Mouse (Mus musculus): ENCODE measurements at regions not wholly inside any gene's neighbourhood (a gene's known extent, or its start where the extent isn't known, plus 50 kb on each side); places are given as distances from the start of the nearest gene placed in this dataset.

DNA sequence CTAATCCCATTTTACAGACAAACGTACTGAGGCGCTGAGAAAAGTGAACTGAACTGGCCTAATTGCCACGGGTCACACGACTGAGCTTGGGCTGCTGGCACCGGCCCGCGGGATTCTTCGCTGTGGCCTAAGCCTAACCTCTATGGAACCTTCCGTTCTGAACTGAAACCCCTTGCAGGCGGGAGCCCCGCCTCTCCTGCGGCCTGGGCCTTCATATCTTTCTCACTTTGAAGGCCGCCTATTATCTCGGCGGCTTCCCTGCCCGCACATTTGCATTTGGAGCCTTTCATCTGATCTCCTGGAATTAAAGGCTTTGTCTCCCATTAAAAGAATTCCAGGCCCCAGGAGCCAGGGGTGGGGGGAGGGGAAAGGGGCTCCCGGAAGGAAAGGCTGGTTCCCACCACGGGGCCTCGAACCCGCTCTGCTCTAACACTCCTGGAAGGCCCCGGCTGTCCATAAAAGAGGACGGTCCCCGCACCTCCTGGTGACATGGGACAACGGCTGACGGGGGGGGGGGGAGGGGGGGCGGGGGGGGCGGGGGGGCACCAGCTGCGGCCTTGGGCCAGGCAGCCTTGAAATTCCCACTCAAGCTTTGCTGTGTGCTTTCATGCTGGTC, 122.9 kb upstream of the Pja1 start:
- no peak for DNase-seq (ENCODE audit: low read depth, low spot score)

DNA sequence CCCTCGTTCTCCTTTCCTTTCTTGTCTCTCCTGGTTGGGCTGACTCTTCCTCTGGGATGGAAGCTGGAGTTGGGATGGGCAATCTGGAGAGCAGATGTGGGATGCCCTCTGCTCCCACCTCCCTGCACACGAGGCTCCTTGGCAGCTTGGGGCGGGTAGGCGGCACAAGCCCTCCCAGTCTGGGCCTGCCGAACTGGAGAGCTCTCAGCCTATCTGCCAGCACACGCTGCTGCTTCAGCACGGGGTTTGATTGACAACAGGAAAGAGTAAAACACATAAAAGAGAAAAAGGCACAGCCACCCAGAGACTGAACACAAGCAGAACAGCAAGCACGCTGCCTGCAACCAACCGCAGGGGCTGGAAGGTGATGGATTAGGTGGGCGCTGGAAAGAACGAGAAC, 121.9 kb upstream of the Pja1 start:
- DNase-seq (ENCODE audit: low read depth, low spot score) = peak; percentile 29

DNA sequence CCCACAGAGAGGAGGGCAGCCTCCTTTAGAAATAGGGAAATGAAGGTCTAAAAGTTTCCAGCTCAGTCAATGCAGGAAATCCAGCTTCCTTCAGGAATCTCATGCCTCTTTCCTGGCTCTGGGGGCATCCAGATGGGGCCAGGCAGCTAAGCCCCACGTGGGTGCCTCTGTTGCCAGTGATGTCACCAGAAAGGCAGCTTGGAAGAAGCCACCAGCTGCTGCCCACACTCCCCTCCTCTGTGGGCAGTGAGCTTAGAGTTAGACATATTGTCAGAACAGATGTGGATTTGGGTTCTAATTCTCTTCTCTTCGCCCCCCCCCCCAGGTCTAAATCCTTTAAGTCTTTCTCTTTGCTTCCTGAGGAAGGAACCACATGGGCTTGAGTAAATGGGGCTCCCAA, 116.2 kb upstream of the Pja1 start:
- peak; percentile 23 for DNase-seq (ENCODE audit: low read depth, low spot score)

DNA sequence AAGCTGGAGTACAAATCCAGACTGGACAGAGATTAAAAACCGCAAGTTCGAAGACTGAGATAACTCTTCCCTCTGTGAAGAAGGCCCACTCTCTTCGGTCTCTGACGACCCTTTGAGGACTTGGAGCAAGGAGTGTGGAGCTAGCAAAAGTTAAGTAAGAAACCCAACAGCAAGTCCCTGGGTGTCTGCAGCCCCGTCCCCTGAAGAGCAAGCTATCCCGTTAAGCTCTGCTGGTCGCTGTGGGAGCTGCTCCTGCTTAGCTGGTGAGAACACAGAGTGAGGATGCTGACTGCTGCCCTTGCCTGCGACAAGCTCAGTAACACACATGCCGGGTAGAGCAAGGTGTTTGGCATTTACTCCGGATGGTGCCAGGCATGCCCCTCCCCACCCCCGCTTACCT, 115.2 kb upstream of the Pja1 start:
- no peak for DNase-seq (ENCODE audit: low read depth, low spot score)

DNA sequence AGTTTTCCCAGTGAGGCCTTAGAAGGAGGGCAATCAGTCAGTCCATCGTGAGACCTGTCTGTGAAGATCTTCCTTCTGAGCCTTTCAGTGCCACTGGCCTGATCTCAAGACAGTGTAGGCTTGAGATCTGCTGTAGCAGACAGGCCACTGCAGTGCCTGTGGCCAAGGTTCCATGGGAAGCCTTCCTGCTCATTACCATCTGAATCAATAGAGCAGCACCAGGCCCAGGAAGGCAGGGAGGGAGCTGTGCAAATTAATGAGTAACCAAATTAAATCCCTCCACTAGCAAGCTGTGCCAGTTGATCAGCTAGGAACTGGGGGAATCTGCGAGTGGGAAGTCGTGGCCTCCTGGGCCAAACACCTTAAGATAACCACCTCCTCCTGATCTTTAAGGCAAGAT, 114.6 kb upstream of the Pja1 start:
- DNase-seq (ENCODE audit: low read depth, low spot score) = no peak

DNA sequence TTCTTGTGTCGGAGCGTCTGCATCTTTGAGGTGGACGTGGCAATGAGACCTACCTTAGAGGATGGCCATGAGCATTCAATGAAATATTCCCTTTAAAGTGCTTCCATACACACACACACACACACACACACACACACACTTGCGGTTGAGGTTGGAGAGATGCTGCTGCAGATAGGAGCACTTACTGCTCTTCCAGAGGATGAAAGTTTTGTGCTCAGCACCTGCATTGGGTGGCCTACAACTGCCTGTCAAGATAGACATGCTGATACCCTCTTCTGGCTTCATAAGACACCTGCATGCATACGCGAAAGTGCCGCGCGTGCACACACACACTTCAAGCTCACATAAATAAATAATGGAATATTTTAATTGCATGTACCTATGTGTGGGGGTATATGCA, 111.5 kb upstream of the Pja1 start:
- no peak for DNase-seq (ENCODE audit: low read depth, low spot score)

DNA sequence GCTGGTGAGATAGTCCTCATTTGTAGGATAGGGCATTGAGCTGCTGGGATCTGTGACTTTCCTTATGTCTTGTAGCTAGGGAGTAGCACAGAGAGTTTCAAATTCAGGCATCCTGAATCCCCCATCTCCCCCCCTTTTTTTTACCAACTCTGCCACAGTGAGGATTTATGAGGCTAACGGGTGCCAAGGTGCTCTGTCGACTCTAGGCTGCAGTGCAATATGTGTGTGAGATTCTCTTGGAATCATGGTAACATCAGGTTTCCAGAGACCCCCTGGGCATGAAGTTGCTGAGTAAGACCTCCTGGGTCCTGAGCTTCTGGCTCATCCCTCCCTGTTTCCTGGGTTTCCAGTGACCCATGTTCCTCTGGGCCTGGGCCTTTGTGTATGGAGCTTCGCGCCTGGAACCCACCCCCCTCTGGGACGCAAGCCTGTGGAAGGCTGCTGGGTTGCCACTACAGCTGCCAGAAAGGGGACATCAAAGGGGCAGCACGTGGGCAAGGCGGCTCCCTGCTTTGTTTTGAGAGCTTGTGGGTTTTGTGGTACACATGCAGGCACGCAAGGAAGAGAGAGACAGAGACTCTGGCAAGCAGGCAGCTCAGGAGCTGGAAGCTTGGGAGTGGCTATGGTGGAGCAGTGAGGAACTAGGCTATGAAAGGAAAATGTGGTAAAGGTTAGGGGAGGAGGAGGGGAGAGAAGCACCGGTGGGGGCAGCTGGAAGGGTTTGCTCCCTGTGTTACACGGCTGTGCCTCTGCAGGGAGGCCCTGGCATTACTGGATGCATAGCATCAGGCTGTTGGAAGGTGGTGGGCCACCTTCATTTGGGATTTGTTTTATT, 110.8 kb upstream of the Pja1 start:
- DNase-seq (ENCODE audit: low read depth, low spot score) = no peak

DNA sequence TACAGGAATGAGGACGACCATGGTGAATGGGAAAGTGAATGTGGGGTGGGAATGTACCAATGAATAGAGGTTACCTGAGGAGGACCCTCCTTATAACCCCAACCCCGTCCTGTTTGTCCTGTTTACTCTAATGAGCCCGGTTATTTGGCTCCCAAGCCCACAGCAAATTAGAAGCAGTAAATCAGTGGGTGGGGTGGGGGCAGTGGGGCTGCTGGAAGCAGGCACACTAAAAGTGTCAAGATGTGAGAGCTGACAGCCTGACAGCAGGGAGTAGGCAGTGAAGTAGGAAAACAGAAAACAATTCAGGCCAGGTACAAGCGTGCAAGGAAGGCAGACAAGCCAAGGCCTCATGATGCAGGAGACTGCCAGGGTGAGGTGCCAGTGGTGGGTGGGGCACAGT, 108.1 kb upstream of the Pja1 start:
- no peak for DNase-seq (ENCODE audit: low read depth, low spot score)

DNA sequence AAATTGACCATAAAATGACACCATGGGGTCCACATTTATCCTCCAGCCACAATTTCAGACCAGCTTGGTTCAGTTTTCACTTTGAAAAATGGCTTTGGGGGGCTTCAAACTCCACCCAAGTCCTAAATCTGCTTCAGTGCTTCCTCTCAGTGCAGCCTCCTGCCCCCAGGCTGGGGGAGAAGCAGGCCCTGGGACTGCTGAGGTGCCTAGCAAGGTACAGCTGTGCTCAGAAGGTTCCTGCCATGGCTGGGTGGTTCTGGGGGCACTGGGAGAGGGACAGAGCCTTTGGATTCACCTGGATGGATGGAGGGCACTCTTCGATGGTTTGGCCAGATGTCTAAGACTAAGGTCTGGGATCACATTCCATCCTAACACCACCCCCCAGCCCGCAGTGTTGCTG, 107.7 kb upstream of the Pja1 start:
- DNase-seq (ENCODE audit: low read depth, low spot score) = no peak

DNA sequence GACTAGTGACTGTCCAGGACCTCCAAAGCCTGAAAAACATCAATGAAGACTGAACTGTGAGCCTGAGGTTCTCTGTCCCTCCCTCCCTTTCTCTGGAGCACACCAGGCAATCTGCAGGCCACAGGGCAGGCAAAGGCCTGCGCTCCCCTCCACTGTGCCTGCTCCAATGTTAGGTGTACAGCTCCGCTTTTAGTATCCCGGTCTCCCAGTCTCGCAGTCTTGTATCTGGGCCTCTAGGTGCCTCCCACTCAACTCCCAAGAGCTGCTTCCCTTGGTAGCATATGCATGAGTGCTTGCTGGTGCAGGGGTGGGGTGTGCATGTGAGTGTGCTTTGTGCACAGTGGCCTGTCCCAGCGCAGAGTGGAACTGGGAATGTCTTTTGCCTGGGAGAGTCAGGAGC, 104.0 kb upstream of the Pja1 start:
- peak; percentile 71 for DNase-seq (ENCODE audit: low read depth, low spot score)

DNA sequence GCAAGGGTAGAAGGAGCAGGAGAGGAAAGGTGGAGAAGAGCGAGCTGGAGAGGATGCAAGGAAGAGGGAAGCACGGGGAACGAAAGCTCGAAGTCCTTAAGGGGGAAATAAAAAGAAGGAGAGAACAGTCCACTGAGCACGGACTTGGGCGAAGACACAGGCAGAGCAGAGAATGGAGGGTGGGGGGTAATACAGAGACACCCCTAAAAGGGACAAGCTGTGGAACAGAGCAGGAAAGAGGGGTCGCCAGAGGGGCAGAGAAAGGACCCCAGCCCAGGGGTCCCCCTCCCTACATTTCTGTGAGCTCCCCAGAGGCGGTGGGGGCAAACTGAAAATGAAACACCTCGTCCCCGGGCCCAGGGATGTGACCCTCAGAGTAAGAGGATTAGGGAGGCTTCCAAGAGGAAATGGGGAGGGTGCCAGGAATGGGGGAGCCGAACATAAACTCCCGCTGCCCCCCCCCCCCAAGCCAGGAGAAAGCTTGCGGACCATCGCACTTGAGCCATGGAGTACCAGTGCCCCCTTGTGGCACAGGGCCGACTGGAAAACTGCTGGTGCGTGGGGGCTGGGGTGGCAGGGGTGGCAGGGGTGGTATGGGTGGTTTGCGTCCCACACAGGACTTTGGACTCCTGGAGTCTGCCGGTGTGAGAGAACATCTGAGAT, 103.5 kb upstream of the Pja1 start:
- peak; percentile 51 for DNase-seq (ENCODE audit: low read depth, low spot score)

DNA sequence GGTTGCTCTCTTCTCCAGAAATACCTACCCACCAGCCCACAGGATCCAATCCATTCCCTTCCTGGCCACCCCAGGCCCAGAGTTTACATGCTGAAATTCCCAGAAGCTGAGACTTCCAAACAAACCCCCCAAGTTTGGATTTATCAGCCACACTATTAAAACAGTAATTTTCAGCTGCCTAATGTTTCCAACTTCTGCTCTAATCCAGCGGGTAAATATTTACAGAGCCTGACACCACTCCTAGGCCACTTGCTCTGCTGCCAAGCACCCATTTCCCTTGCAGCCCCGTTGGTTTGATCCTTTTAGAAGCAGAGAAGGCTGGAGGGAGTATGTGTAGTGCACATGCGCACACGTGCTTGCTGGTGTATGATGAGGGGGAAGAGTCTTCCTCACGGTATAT, 99.1 kb upstream of the Pja1 start:
- DNase-seq (ENCODE audit: low read depth, low spot score) = no peak

DNA sequence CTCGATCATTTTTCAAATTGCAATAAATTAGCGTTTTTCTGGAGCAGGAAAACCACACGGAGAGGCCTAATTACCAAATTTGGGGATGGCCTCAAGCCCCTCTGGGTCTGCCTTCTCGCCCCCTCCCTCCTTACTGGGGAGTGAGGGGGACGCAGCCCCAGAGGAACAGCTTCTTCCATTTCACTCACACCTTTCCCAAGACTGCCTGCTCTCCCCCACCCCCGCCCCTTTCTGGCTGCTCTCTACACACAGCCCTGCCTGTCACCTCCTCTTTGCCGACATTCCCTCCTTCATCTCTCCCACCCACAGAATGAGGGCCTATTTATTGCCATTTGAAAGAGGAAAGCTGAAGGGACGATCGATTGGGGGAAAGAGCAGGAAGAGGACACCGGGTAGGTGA, 97.2 kb upstream of the Pja1 start:
- DNase-seq (ENCODE audit: low read depth, low spot score) = peak; percentile 26

DNA sequence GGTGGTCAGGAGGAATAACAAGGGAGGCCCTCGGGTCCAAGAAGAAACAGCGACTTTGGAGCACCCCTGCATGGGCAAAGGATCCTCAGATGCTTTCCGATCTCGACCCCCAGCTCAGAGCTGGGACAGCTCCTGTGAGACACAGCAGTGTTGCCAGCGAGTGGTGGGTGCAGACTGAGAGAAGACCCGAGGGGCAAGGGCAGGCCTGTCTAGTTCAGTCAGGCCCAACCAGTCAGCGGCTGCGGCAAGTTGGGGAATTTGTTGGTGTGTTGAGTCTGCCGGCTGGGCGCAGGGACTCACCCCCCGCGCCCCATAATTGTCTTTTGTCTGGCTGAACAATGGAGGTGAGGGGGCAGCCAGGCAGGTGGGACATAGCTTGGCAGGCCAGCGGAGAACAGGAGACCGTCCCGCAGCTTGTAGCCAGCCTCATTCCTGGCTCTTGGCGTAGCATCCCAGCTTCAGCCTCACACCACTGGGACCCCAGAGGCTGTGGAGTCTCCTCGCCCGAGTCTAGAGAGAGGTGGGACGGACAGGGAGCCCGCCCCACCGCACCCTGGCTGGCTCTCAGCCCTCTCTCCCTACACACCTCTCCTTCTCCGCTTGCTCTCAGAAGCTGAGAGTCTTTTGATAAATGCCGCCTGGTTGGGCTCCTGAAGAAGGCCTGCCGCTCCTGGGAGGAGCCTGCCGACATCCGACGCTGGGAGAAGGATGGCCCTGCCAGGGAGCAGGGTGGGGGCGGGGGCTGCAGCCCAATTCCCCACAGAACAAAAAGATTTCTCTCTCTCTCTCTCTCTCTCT, 96.5 kb upstream of the Pja1 start:
- DNase-seq (ENCODE audit: low read depth, low spot score) = peak; percentile 37

DNA sequence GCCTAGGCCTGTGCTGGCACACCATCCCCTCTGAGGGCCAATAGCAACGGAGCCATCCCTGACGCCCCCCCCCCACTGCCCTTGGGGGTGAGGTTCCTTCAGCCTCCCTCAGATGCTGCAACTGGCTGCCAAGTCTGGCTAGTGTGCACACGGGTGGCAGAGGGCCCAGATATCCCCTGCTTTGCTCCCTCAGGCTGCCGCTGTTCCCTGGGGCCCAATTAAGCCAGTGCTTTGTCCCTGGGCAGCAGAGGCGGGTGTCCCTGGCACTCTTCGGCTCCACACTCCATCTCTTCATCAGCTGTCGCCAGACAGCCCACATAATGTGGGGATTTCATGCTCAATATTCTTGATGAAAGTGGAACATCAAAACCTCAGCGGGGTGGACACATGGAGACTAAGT, 90.9 kb upstream of the Pja1 start:
- DNase-seq (ENCODE audit: low read depth, low spot score) = peak; percentile 43

DNA sequence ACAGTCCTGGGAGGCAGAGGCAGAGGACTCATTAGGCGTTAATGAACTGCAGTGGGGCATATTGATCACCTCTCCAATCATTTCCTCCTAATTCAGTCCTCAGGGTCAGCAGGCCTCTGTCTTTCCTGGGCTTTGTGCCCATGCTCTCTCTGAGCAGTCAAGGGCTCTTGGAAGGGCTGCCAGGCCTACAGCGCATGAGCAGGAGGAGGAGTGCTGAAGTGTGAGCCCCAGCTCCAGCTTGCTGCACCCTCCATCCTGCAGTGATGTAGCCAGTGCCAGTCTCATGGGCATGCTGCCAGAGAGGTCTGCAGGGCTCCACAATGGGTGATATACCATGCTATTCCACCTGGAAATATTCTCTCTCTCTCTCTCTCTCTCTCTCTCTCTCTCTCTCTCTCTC, 89.6 kb upstream of the Pja1 start:
- DNase-seq (ENCODE audit: low read depth, low spot score) = no peak

DNA sequence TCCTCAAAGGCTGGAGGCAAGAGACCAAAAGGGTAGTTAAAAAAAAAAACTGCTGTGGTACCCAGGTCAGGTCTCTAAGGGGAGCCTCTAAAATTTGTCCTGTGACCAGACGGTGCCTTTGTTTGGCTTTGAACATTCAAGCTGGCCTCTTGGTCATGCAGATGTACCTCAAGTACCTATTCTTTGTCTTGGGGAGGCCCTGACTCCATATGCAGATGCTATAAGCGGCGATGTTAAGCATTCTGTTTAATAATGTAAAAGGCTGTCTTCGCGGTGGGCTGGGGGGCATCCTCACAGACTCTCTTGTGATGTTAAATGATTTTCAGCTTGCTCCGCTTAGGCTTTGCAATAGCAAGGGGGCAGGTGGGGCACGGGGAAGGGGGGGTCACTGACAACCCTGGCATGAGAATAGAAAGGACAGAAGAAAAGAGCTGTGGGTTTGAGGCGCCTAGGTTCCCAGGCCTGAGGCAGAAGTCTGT, 85.8 kb upstream of the Pja1 start:
- DNase-seq (ENCODE audit: low read depth, low spot score) = no peak

DNA sequence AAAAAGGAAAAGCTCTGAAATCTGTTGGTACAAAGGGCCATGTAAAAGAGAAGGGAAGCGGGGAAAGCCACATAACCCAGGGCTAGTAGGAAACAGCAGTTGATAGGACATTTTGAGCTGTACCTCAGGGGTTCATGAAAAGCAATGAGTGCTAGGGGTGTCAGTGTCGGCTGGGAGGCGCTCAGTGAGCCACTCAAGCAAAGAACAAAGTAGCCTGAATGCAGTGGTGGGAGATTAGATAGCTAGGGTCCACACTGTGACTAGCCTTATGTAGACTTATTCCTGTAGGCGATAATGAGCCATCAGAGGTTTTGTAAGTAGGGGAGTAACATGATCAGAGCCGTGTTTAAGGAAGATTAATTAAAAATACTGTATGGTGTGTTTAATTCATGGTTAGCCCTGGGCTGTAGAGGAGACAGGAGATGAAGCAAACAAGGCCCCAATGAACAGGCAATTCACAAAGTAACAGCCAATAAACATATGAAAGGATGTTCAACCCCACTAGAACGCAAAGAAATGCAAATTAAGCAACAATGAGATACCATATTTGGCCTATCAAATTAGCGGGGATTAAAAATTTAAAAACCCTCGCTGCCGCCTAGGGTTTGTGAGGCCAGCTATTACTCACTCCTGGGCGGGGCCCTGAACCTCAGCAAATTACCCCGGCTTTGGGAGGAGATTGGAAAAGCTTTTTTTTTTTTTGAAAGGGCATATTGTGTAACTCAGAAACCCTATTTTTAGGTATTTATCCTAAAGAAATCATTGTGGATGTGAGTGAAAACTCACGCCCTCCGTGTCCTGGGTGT, 85.1 kb upstream of the Pja1 start:
- no peak for DNase-seq (ENCODE audit: low read depth, low spot score)

DNA sequence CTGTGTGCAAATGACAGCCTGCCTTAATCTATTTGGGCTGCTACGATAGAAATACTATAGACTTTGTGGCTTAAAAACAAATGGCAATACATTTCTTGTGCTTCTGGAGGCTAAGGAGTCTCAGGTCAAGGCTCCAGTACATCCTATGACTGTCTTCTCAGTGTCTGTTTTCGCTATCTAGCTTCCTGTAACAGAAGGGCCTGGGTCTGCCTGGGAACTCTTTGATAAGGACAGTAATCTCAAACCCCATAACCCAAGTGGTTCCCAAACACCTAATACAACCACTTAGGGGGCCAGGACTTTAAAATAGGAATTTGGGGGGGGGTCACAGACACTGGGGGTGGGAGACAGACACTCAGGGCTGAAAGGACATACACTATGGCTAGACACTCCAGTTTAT, 81.7 kb upstream of the Pja1 start:
- no peak for DNase-seq (ENCODE audit: low read depth, low spot score)

DNA sequence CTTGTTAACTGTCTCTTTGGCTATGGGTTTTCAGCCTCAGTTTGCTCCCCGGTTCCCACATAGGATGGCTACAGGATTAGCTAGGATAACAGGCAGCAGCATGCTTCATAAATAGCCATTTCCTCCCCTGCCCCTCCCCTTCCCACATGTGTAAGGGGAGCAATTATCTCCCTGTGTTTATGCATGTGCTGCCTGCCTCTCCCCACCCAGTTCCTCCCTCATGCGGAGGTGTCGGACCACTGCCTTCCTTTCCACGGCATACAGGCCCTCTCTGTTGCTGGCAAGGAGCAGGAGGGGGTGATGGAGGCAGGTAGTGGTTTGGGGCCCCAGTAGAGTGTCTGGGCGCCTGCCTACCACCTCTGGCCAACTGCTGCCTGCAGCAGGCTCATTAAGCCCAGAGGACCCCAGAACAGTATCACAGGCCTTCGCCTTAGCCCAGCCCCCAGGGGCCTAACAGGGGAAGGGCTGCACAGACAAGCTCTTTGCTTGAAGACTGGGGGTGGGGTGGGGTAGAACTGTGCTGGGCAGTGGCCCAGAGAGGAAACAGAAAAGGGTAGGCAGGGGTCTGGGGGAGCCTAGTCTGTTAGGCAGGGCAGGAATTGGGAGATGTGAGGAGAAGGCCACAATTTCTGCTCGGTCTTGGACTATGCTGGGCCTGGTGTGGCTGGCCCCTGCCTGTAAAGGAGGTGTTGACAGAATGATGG, 79.1 kb upstream of the Pja1 start:
- no peak for DNase-seq (ENCODE audit: low read depth, low spot score)

All from brain, adult 2 months (tissue).